Mouse (Mus musculus) heart, postnatal 0 days (tissue): ENCODE data around the gene Lhx3.

Experiments used
- CTCF ChIP-seq: IDR thresholded peaks from 2 replicates; pipeline ENCODE4 v1.5.1; 2016; ENCODE audit warnings: antibody characterized with exemption, control low read depth, low read depth
- EP300 ChIP-seq: IDR thresholded peaks from 2 replicates; pipeline ENCODE4 v1.6.1; 2016; ENCODE audit warnings: antibody characterized with exemption, low read depth

GRCm38 (mm10) chr2:26234253-26234652 is 26.2 kb upstream of the Lhx3 start:
- TF ChIP-seq CTCF (no peak), EP300 (no peak)
